Mouse (Mus musculus) kidney, adult 2 months (tissue): ENCODE data around the gene Slc44a1.

Source experiments
- CTCF ChIP-seq: fragments of 200-500 bp; conservative IDR thresholded peaks from 2 replicates; pipeline ENCODE4 v1.5.1; 2011; ENCODE audit warnings: low read depth, mild to moderate bottlenecking, control low read depth, low read length, moderate library complexity, mixed read lengths; ENCODE audit not compliant: insufficient read depth, insufficient read length
- POLR2A ChIP-seq: fragments of 200-500 bp; IDR thresholded peaks from one replicate; pipeline ENCODE4 v1.6.1; 2011; ENCODE audit warnings: low read depth, low read length, control low read depth

- TF ChIP-seq CTCF: no peak
- TF ChIP-seq POLR2A: no peak
These were observed 85.8 kb downstream of the Slc44a1 start for GRCm38 (mm10) chr4:53525994-53526393.
